Mouse (Mus musculus): Measurements from ENCODE around the gene Avpi1. TPM values are rescaled to one million over a fixed set of nuclear protein-coding genes. Genes with fewer than 3 reads are reported as not detected.

Gene Avpi1
- 28.6 and 29.1 TPM in 2 replicates for polyA plus RNA-seq (2012; rRNA removed)

GRCm38 (mm10) chr19:42128787-42129508 is at the start of gene Avpi1:
Gene Avpi1 (minus strand): TSS chr19:42129059.
- DNase-seq (ENCODE audit: low spot score), result peak; percentile 96

- DNase-seq (ENCODE audit: low spot score), result no peak
Measured at GRCm38 (mm10) chr19:42177461-42177860, 48.6 kb upstream of the Avpi1 start.

- no peak for DNase-seq (ENCODE audit: low spot score)
Measured at GRCm38 (mm10) chr19:42176841-42177240, 48.0 kb upstream of the Avpi1 start.

GRCm38 (mm10) chr19:42170025-42170969 is 41.4 kb upstream of the Avpi1 start:
- peak; percentile 79 for DNase-seq (ENCODE audit: low spot score)

GRCm38 (mm10) chr19:42169322-42169975 is 40.6 kb upstream of the Avpi1 start:
- no peak for DNase-seq (ENCODE audit: low spot score)

GRCm38 (mm10) chr19:42167489-42167888 is 38.6 kb upstream of the Avpi1 start:
- DNase-seq (ENCODE audit: low spot score), result no peak

GRCm38 (mm10) chr19:42166766-42167165 is 37.9 kb upstream of the Avpi1 start:
- DNase-seq (ENCODE audit: low spot score), result no peak

GRCm38 (mm10) chr19:42166130-42166529 is 37.3 kb upstream of the Avpi1 start:
- peak; percentile 83 for DNase-seq (ENCODE audit: low spot score)

GRCm38 (mm10) chr19:42164188-42164587 is 35.3 kb upstream of the Avpi1 start:
- DNase-seq (ENCODE audit: low spot score), result no peak

GRCm38 (mm10) chr19:42163764-42164163 is 34.9 kb upstream of the Avpi1 start, which contains the start of gene Zfyve27:
Gene Zfyve27 (plus strand): TSS chr19:42163951.
- DNase-seq (ENCODE audit: low spot score), result no peak

- no peak for DNase-seq (ENCODE audit: low spot score)
Measured at GRCm38 (mm10) chr19:42158246-42159017, 29.6 kb upstream of the Avpi1 start.

GRCm38 (mm10) chr19:42157493-42158237 is 28.8 kb upstream of the Avpi1 start:
- DNase-seq (ENCODE audit: low spot score), result no peak

- peak; percentile 70 for DNase-seq (ENCODE audit: low spot score)
Measured at GRCm38 (mm10) chr19:42151990-42152389, 23.1 kb upstream of the Avpi1 start.

GRCm38 (mm10) chr19:42148569-42148860 is 19.7 kb upstream of the Avpi1 start:
- peak; percentile 33 for DNase-seq (ENCODE audit: low spot score)

GRCm38 (mm10) chr19:42147769-42148568 is 19.1 kb upstream of the Avpi1 start:
- peak; percentile 67 for DNase-seq (ENCODE audit: low spot score)

- peak; percentile 66 for DNase-seq (ENCODE audit: low spot score)
Measured at GRCm38 (mm10) chr19:42147170-42147768, 18.4 kb upstream of the Avpi1 start, which contains the start of gene Marveld1. Gene Marveld1 (plus strand): TSS chr19:42147400.

GRCm38 (mm10) chr19:42146276-42147010 is 17.6 kb upstream of the Avpi1 start:
- no peak for DNase-seq (ENCODE audit: low spot score)

- no peak for DNase-seq (ENCODE audit: low spot score)
Measured at GRCm38 (mm10) chr19:42145731-42146130, 16.9 kb upstream of the Avpi1 start.

- no peak for DNase-seq (ENCODE audit: low spot score)
Measured at GRCm38 (mm10) chr19:42145210-42145609, 16.4 kb upstream of the Avpi1 start.
